Mouse (Mus musculus): ENCODE measurements around the gene Prr3. TPM values are rescaled to one million over a fixed set of nuclear protein-coding genes. Genes with fewer than 3 reads are reported as not detected.

Prr3 gene
- polyA plus RNA-seq (2012; rRNA removed), result 33.3 and 37.1 TPM in 2 replicates

DNA sequence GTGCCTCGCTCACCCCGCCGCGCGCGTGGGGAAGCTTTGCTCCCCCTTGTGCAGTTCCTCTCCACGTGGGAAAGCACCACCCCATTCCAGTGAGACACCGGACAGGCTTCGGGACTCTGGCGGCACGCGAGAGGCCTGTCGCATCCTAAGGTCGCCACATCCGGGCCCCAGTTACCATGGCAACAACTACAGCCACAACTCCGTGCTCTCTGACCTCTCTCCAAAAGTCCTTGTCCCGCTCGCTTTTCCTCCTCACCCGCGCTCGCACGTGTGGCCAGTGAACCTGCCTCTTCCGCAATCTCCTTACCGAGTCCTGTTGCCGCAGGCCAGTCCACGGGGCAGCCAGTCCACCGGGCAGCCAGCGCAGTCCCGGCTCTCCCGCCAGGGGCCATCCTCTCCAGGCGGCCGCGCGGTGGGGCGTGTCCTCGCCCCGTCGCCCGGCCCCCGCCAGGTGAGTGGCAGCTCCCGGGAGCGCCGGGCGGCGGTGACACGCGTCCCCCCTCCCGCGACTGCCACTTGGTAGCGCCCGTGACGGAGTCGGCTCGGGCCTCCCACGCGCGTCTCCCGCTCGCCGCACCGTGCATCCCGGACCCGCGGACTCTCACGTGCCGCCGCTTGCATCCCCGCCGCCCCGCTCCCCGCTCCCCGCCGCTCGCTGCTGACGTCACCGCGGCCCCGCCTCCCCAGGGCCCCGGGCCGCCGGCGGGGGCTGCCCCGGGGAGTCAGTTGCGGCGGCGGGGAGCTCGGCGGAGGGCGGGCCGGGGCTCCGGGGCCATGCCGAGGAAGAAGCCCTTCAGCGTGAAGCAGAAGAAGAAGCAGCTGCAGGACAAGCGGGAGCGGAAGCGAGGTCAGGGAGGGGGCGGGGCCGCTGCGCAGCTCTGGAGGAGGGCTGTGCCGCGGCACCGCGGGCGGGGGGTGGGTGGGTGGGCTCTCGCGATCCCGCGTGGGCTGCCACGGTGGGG, at the start of gene Prr3, which contains the start of gene Gnl1:
Prr3 (minus strand) TSS at position 836 of the 962 bp plus-strand sequence.
Gnl1 (plus strand) TSS at position 451 of the 962 bp plus-strand sequence.

DNA sequence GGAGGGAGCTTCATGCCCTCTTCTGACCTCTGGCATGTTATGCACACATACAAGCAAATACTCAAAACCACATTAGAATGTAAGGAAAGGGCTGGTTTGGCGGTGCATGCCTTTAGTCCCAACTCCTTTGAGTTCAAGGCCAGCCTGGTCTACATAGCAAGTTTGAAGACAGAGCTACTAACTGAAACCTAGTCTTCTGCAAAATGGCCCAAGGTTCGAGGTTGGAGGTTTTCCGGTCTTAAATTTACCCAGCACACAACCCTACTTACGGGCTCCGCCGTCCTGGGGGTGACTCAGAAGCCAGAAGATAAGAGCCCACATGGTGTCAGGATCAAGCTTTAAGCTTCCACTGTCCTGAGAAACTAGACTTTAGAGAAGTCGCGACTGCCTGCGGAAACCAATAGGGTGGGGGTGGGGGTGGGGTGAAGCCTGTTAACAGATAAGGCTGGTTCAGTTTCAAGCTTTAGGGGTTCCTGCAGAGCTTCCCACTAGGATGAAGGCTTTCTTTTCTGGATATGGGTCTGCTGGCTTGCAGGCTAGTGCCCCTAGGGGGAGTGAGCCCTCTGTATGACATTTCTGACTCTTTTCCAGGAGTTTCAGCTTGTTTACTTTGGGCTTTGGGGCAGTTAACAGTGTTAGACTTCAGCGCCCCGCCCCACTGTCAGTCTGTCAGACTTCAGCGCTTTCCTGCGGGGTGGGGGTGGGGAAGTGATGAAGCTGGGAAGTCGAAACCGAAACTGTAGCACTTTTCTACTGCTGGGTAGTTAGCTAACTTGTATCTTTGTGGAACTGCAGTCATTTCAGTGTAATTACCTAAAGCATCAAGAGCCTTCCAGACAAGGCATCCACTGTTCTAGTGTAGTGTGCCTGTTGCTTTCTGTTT, 40.4 kb upstream of the Prr3 start, which contains the start of gene H2-T24:
H2-T24 (minus strand) TSS at position 370 of the 883 bp plus-strand sequence.

DNA sequence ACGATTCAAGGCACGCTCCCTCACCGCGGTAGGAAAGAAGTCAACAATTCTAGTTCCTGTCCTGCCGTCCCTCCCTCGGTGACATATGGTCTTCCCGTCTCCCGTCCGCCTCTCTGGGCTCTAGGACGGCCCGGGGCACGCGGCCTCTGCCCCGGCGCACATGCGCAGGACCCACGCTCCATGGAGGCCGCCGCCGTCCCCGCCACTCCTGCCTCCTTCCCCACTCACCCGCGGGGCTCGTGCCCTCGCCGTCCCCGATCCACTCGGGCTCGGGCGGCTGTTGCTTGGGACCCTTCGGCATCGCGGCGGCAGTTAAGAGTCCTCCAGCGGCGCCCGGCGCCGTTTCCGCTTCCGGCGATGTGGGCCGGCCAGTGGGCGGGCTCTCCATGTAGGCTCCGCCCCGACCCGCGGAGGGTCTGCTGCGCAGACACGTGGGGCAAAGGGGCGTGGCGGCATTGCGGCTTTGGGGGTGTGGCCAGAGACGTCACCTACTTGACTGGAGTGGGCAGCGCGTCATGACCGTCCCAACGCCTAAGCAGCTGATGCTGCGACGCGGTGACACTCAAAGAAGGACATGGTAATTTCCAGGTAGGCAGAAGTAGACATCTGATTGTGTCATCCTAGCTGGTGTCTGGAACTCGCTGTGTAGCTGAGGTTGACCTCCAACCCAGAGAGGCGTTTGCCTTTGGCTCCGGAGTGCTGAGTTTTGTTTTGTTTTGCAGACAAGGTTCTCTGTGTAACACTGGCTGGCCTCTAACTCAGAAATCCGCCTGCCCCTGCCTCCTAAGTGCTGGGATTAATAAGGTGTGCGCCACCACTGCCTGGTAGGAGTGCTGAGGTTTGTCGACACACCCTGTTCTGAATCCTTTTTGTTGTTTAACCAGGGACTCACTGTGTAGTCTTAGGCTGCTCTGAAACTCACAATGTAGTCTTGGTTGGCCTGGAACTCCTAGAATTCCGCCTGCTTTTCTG, 10.3 kb downstream of the Prr3 start, which contains the start of gene Abcf1:
Abcf1 (minus strand) TSS at position 344 of the 972 bp plus-strand sequence.

Other genes with a start within 250 kb of the Prr3 start
- 47.8 and 66.0 TPM in 2 replicates for gene Ier3, start 158.6 kb downstream of the Prr3 start, polyA plus RNA-seq (2012; rRNA removed)
- gene Flot1, start 157.0 kb downstream of the Prr3 start, polyA plus RNA-seq (2012; rRNA removed), result 78.1 and 82.9 TPM in 2 replicates
- gene Tubb5, start 141.9 kb downstream of the Prr3 start, polyA plus RNA-seq (2012; rRNA removed), result 710 and 975 TPM in 2 replicates
- gene Mdc1, start 138.7 kb downstream of the Prr3 start, polyA plus RNA-seq (2012; rRNA removed), result 8.5 and 10.1 TPM in 2 replicates
- 26.5 and 32.4 TPM in 2 replicates for gene Nrm, start 118.9 kb downstream of the Prr3 start, polyA plus RNA-seq (2012; rRNA removed)
- gene Ppp1r18, start 114.6 kb downstream of the Prr3 start, polyA plus RNA-seq (2012; rRNA removed), result 41.5 and 48.5 TPM in 2 replicates
- 84.3 and 95.7 TPM in 2 replicates for gene Dhx16, start 100.4 kb downstream of the Prr3 start, polyA plus RNA-seq (2012; rRNA removed)
- 43.5 and 45.4 TPM in 2 replicates for gene 2310061I04Rik, start 82.8 kb downstream of the Prr3 start, polyA plus RNA-seq (2012; rRNA removed)
- gene Atat1, start 70.2 kb downstream of the Prr3 start, polyA plus RNA-seq (2012; rRNA removed), result 124 and 129 TPM in 2 replicates
- 85.0 and 105 TPM in 2 replicates for gene Mrps18b, start 63.8 kb downstream of the Prr3 start, polyA plus RNA-seq (2012; rRNA removed)
- gene Ppp1r10, start 63.8 kb downstream of the Prr3 start, polyA plus RNA-seq (2012; rRNA removed), result 41.0 and 47.6 TPM in 2 replicates
- 92.0 and 103 TPM in 2 replicates for gene Abcf1, start 10.5 kb downstream of the Prr3 start, polyA plus RNA-seq (2012; rRNA removed)
- 33.9 and 37.8 TPM in 2 replicates for gene Gnl1, start 385 bp downstream of the Prr3 start, polyA plus RNA-seq (2012; rRNA removed)
- gene H2-T24, start 40.3 kb upstream of the Prr3 start, polyA plus RNA-seq (2012; rRNA removed), result 0.67 and 2.2 TPM in 2 replicates
- 139 and 154 TPM in 2 replicates for gene H2-T23, start 52.6 kb upstream of the Prr3 start, polyA plus RNA-seq (2012; rRNA removed)
- gene H2-T22, start 62.5 kb upstream of the Prr3 start, polyA plus RNA-seq (2012; rRNA removed), result 38.3 and 50.5 TPM in 2 replicates
- gene Gm6034, start 62.7 kb upstream of the Prr3 start, polyA plus RNA-seq (2012; rRNA removed), result not detected in 2 replicates
- gene Gm11127, start 78.1 kb upstream of the Prr3 start, polyA plus RNA-seq (2012; rRNA removed), result 0.26 and 0.37 TPM in 2 replicates
- gene Gm19684, start 141.4 kb upstream of the Prr3 start, polyA plus RNA-seq (2012; rRNA removed), result 0.18 TPM in 1 of 2 replicates, not detected in the other
- gene Gm7030, start 149.2 kb upstream of the Prr3 start, polyA plus RNA-seq (2012; rRNA removed), result not detected in 2 replicates
- 0.24 TPM in 1 of 2 replicates, not detected in the other for gene Gm8909, start 188.3 kb upstream of the Prr3 start, polyA plus RNA-seq (2012; rRNA removed)
- 0.09 and 0.10 TPM in 2 replicates for gene H2-T3, start 210.1 kb upstream of the Prr3 start, polyA plus RNA-seq (2012; rRNA removed)

Data from ovary, adult 2 months (tissue).